Mouse (Mus musculus): ENCODE data around the gene Purb.

DNA sequence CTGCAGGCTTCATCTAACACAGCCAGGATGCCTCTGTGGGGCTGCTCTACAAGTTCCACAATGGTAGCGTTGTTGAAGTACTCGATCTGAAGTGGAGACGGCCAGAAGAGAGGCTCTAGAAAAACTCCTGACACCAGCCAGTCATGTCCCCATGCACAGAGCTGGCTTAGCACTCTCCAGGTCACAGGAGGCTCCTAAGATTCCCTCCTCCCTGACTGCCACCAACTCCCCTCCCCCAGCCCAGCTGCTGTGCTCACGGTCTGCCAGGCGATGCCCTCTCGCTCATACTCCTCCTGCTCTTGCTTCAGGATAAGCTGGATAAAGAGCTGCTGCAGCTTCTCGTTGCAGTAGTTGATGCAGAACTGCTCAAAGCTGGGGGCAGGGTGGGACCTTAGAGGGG is 39.1 kb upstream of the Purb start:
- TF ChIP-seq CTCF (conservative IDR thresholded peaks at IDR 0.05; ENCODE audit: low read length) (no peak), NANOG (IDR thresholded peaks at IDR 0.05; ENCODE audit: borderline replicate concordance, low read length) (no peak), POU5F1 (IDR thresholded peaks at IDR 0.05; ENCODE audit: borderline replicate concordance, low read length) (no peak)
